ENCODE assay signal across 16 mouse cellular contexts in the genomic region with DNA sequence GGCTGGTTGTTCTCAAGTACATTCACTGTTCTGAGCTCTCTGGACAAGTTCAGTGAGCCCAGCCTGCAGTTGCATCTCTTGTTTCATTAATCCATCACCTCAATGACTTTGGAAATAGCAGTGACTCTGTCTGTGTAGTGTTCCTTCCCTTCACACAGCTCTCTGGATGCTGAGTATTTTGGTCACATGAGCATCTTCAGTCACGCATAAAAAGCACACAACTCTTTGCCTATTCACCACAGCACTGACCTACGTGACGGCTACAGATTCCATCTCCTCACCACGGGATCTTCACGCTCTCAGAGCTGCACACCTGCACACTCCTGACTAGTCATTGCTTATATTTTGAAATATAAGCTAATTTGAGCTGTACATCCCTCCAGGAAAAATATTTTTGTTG.
DNase-seq lines count a peak whose midpoint lies in the region; ATAC-seq and TF ChIP-seq lines count a peak whose summit lies in the region.
"Had no signal": no experiment of that assay in that cellular context is flagged by ENCODE, and none has a peak within 500 bp of the region (broad histone marks: within the 10 kb centered on the region; RNA-seq: fewer than 3 reads in every experiment).

No protein-coding gene starts in this region.

- peaks cover 21% of the 10 kb centered on the region for H3K4me1 ChIP-seq in forebrain, embryonic 13.5 days
- peaks cover 22% of the 10 kb centered on the region for H3K4me1 ChIP-seq in hindbrain, embryonic 13.5 days (replicated peaks)
- H3K4me1 ChIP-seq in midbrain, embryonic 16.5 days (ENCODE audit: control insufficient read depth, insufficient read depth, low read length), result peaks cover 20% of the 10 kb centered on the region
- H3K4me1 ChIP-seq: heart, embryonic 15.5 days; liver, embryonic 12.5 days had no signal

- no peak for DNase-seq in layer of hippocampus, adult 2 months (ENCODE audit: low spot score in 2 of 2)
- DNase-seq in layer of hippocampus, adult 8-10 months (ENCODE audit: low spot score in 2 of 2), result no peak
- DNase-seq in spleen, adult 12 weeks (ENCODE audit: low spot score), result no peak
- no peak for DNase-seq in gastrocnemius, adult 8-10 months (ENCODE audit: low spot score in 2 of 2)
- DNase-seq: cerebellum, adult 18-20 months; heart, adult 11 months; kidney, postnatal 14 days; thymus, postnatal 25 days had no signal

- 0 out of 2 replicates have a peak, but pooled peaks cover 5% of the 10 kb centered on the region for H3K36me3 ChIP-seq in forebrain, embryonic 13.5 days (ENCODE audit: poor library complexity, severe bottlenecking)
- H3K36me3 ChIP-seq in hindbrain, embryonic 13.5 days, result peaks cover 19% of the 10 kb centered on the region
- peaks cover 4% of the 10 kb centered on the region; the same call in 1 of the 2 replicates for H3K36me3 ChIP-seq in midbrain, embryonic 16.5 days (ENCODE audit: control insufficient read depth, insufficient read depth, low read length)
- H3K36me3 ChIP-seq: heart, embryonic 15.5 days; limb, embryonic 10.5 days; liver, embryonic 12.5 days had no signal

- H3K9me3 ChIP-seq in forebrain, embryonic 13.5 days (replicated peaks), result no peaks in the 10 kb centered on the region
- no peaks in the 10 kb centered on the region for H3K9me3 ChIP-seq in hindbrain, embryonic 13.5 days
- no peaks in the 10 kb centered on the region for H3K9me3 ChIP-seq in midbrain, embryonic 16.5 days (replicated peaks; ENCODE audit: control insufficient read depth, low read length, poor library complexity, severe bottlenecking)
- H3K9me3 ChIP-seq: heart, embryonic 15.5 days; limb, embryonic 10.5 days; liver, embryonic 12.5 days had no signal

- no peak overlapping the region for H3K9ac ChIP-seq in forebrain, embryonic 13.5 days
- H3K9ac ChIP-seq in hindbrain, embryonic 13.5 days, result no peak overlapping the region
- no peak overlapping the region for H3K9ac ChIP-seq in midbrain, embryonic 16.5 days (ENCODE audit: low read depth, low read length)
- H3K9ac ChIP-seq: heart, embryonic 15.5 days; liver, embryonic 12.5 days had no signal

- TF ChIP-seq CTCF in layer of hippocampus, adult 2 months (conservative IDR thresholded peaks at IDR 0.05), result no peak

- no peaks in the 10 kb centered on the region for H3K27me3 ChIP-seq in forebrain, embryonic 13.5 days
- H3K27me3 ChIP-seq in hindbrain, embryonic 13.5 days, result 0 out of 2 replicates have a peak, but pooled peaks cover 3% of the 10 kb centered on the region
- H3K27me3 ChIP-seq in midbrain, embryonic 16.5 days (ENCODE audit: control insufficient read depth, insufficient read depth, low read depth, low read length), result no peaks in the 10 kb centered on the region
- H3K27me3 ChIP-seq: heart, embryonic 15.5 days had no signal

- peak overlapping the region; percentile 24 for H3K4me2 ChIP-seq in forebrain, embryonic 13.5 days
- peak overlapping the region; percentile 20 for H3K4me2 ChIP-seq in hindbrain, embryonic 13.5 days
- H3K4me2 ChIP-seq in midbrain, embryonic 16.5 days (ENCODE audit: low read length), result peak overlapping the region; percentile 31
- H3K4me2 ChIP-seq: heart, embryonic 15.5 days; liver, embryonic 12.5 days had no signal

- WGBS in forebrain, embryonic 13.5 days, result 60% methylated on average over 5 of the region's 5 CpGs
- WGBS in hindbrain, embryonic 13.5 days, result 59% methylated on average over 5 of the region's 5 CpGs
- 44% methylated on average over 5 of the region's 5 CpGs for WGBS in midbrain, embryonic 16.5 days

- peak; percentile 40 for ATAC-seq in forebrain, embryonic 13.5 days
- ATAC-seq in hindbrain, embryonic 13.5 days (ENCODE audit: low FRiP score), result peak; percentile 59
- ATAC-seq in midbrain, embryonic 16.5 days, result peak; percentile 76
- no peak for ATAC-seq in granulocyte monocyte progenitor cell, adult 5-6 weeks (replicated peaks; ENCODE audit: poor library complexity, severe bottlenecking)
- ATAC-seq: inflammation-experienced regulatory T-cells, adult 6 months; liver, embryonic 12.5 days had no signal

- no peak overlapping the region for H3K4me3 ChIP-seq in layer of hippocampus, adult 2 months
- no peak overlapping the region for H3K4me3 ChIP-seq in forebrain, embryonic 13.5 days
- no peak overlapping the region for H3K4me3 ChIP-seq in hindbrain, embryonic 13.5 days
- H3K4me3 ChIP-seq in midbrain, embryonic 16.5 days (ENCODE audit: low read depth, low read length), result no peak overlapping the region
- H3K4me3 ChIP-seq: heart, embryonic 15.5 days; limb, embryonic 10.5 days; liver, embryonic 12.5 days had no signal

- peak overlapping the region; percentile 89 for H3K27ac ChIP-seq in layer of hippocampus, adult 2 months
- peak overlapping the region; percentile 54 for H3K27ac ChIP-seq in forebrain, embryonic 13.5 days
- H3K27ac ChIP-seq in hindbrain, embryonic 13.5 days, result peak overlapping the region; percentile 78
- H3K27ac ChIP-seq in midbrain, embryonic 16.5 days (ENCODE audit: low read length), result peak overlapping the region; percentile 84
- H3K27ac ChIP-seq: heart, embryonic 15.5 days; limb, embryonic 10.5 days; liver, embryonic 12.5 days had no signal
